Mouse (Mus musculus): ENCODE data around the gene Vmn1r116. TPM values are rescaled to one million over a fixed set of nuclear protein-coding genes. Genes with fewer than 3 reads are reported as not detected.

The Vmn1r116 gene
- not detected in 2 replicates for polyA plus RNA-seq (2012; rRNA removed; ENCODE audit: low replicate concordance)

DNA sequence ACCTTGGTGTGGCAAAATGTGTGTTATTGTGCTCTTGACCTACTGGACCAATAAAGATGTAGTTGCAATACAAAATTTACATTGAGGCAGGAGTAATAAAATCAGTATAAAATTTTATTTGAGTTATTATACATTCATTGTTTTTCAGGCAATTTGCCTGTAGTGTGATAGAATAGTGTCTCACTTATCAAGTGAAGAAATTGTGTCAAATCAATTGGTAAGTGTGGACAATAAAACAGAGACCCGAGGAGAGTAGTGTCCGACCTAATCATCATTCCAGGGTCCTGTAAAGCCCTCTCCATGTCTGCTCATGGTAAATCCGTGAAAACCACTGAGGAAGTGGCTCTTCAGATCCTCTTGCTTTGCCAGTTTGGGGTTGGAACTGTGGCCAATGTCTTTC lies at the start of gene Vmn1r116:
Gene Vmn1r116, plus strand, starts transcription at position 301 of the 400 bp plus-strand sequence.

GRCm38 (mm10) chr7:20844885-20845284 lies 27.2 kb upstream of the Vmn1r116 start, which contains the start of gene Vmn1r115:
Gene Vmn1r115, minus strand, starts transcription at chr7:20844985.

GRCm38 (mm10) chr7:20884021-20884420 lies 12.0 kb downstream of the Vmn1r116 start, which contains the start of gene Vmn1r117:
Gene Vmn1r117, minus strand, starts transcription at chr7:20884121.

DNA sequence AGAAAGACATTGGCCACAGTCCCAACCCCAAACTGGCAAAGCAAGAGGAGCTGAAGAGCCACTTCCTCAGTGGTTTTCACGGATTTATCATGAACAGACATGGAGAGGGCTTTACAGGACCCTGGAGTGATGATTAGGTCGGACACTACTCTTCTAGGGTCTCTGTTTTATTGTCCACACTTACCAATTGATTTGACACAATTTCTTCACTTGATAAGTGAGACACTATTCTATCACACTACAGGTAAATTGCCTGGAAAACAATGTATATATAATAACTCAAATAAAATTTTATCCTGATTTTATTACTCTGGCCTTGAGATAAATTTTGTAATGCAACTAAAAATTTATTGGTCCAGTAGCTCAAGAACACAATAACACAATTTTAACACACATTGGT lies 40.2 kb downstream of the Vmn1r116 start, which contains the start of gene Vmn1r118:
Gene Vmn1r118, minus strand, starts transcription at position 101 of the 400 bp plus-strand sequence.

Other genes with a start within 250 kb of the Vmn1r116 start
- gene Vmn1r107, start 203.3 kb upstream of the Vmn1r116 start, polyA plus RNA-seq (2012; rRNA removed; ENCODE audit: low replicate concordance): not detected in 2 replicates
- not detected in 2 replicates for gene Vmn1r111, start 169.0 kb upstream of the Vmn1r116 start, polyA plus RNA-seq (2012; rRNA removed; ENCODE audit: low replicate concordance)
- not detected in 2 replicates for gene Gm10668, start 141.6 kb upstream of the Vmn1r116 start, polyA plus RNA-seq (2012; rRNA removed; ENCODE audit: low replicate concordance)
- gene Vmn1r112, start 101.1 kb upstream of the Vmn1r116 start, polyA plus RNA-seq (2012; rRNA removed; ENCODE audit: low replicate concordance): not detected in 2 replicates
- not detected in 2 replicates for gene Vmn1r113, start 85.0 kb upstream of the Vmn1r116 start, polyA plus RNA-seq (2012; rRNA removed; ENCODE audit: low replicate concordance)
- not detected in 2 replicates for gene Vmn1r114, start 60.1 kb upstream of the Vmn1r116 start, polyA plus RNA-seq (2012; rRNA removed; ENCODE audit: low replicate concordance)
- not detected in 2 replicates for gene Vmn1r115, start 27.3 kb upstream of the Vmn1r116 start, polyA plus RNA-seq (2012; rRNA removed; ENCODE audit: low replicate concordance)
- gene Vmn1r117, start 11.9 kb downstream of the Vmn1r116 start, polyA plus RNA-seq (2012; rRNA removed; ENCODE audit: low replicate concordance): not detected in 2 replicates
- not detected in 2 replicates for gene Vmn1r118, start 40.1 kb downstream of the Vmn1r116 start, polyA plus RNA-seq (2012; rRNA removed; ENCODE audit: low replicate concordance)
- not detected in 2 replicates for gene Vmn1r119, start 140.2 kb downstream of the Vmn1r116 start, polyA plus RNA-seq (2012; rRNA removed; ENCODE audit: low replicate concordance)
- gene Vmn1r120, start 181.5 kb downstream of the Vmn1r116 start, polyA plus RNA-seq (2012; rRNA removed; ENCODE audit: low replicate concordance): not detected in 2 replicates
- gene Vmn1r121, start 226.3 kb downstream of the Vmn1r116 start, polyA plus RNA-seq (2012; rRNA removed; ENCODE audit: low replicate concordance): not detected in 2 replicates

Data from duodenum, adult 2 months (tissue).